Mouse (Mus musculus) liver, adult 2 months (tissue): ENCODE measurements around the gene Zfp526.

ENCODE experiments used
- CTCF ChIP-seq: fragments of 200-500 bp; IDR thresholded peaks from 2 replicates; pipeline ENCODE4 v1.5.1; 2011; ENCODE audit warnings: low read depth, low read length, control low read depth
- POLR2A ChIP-seq: fragments of 200-500 bp; IDR thresholded peaks from 2 replicates; pipeline ENCODE4 v1.6.1; 2011; ENCODE audit warnings: low read length, control low read depth; ENCODE audit not compliant: insufficient read depth; ENCODE audit errors: extremely low read depth

- no peak for TF ChIP-seq CTCF
- no peak for TF ChIP-seq POLR2A
These were observed 30.6 kb downstream of the Zfp526 start for GRCm38 (mm10) chr7:25251822-25252221.
